ENCODE assay signal across 9 mouse cellular contexts in genomic region chr8:125034669-125035068, GRCm38 (mm10). TPM values are rescaled to one million over a fixed set of nuclear protein-coding genes. Genes with fewer than 3 reads are reported as not detected.
A peak's percentile ranks its signal among the peaks of the same experiment; 100 is the strongest.
DNase-seq lines count a peak whose midpoint lies in the region; ATAC-seq and TF ChIP-seq lines count a peak whose summit lies in the region.
"Had no signal": no experiment of that assay in that cellular context is flagged by ENCODE, and none has a peak within 500 bp of the region (broad histone marks: within the 10 kb centered on the region; RNA-seq: fewer than 3 reads in every experiment).

No protein-coding gene starts in this region.

- no peaks in the 10 kb centered on the region for H3K27me3 ChIP-seq in E14TG2a.4 (ENCODE audit: insufficient read depth, low read length)
- H3K27me3 ChIP-seq: heart, embryonic 15.5 days had no signal

- peak; percentile 79 for ATAC-seq in common myeloid progenitor, adult 5-6 weeks (replicated peaks; ENCODE audit: low read depth, poor library complexity, severe bottlenecking)
- peak; percentile 81 for ATAC-seq in granulocyte monocyte progenitor cell, adult 5-6 weeks (replicated peaks; ENCODE audit: poor library complexity, severe bottlenecking)

- no peak overlapping the region for H3K4me3 ChIP-seq in E14TG2a.4 (replicated peaks; ENCODE audit: low read length)
- H3K4me3 ChIP-seq: heart, embryonic 15.5 days had no signal

- H3K4me1 ChIP-seq in E14TG2a.4 (replicated peaks; ENCODE audit: low read depth, low read length) = peaks cover 53% of the 10 kb centered on the region
- H3K4me1 ChIP-seq: heart, embryonic 15.5 days had no signal

- H3K36me3 ChIP-seq in E14TG2a.4 (ENCODE audit: insufficient read depth, low read length) = peaks cover 37% of the 10 kb centered on the region

- TF ChIP-seq CTCF in E14TG2a.4 (conservative IDR thresholded peaks at IDR 0.05; ENCODE audit: low read length) = peak; percentile 94

- no peaks in the 10 kb centered on the region for H3K9me3 ChIP-seq in E14TG2a.4 (ENCODE audit: low read length)
- H3K9me3 ChIP-seq: heart, embryonic 15.5 days had no signal

- peak; percentile 62 to 69 for DNase-seq in adrenal gland, adult 18-20 months (ENCODE audit: low spot score in 2 of 2)
- peak; percentile 62 for DNase-seq in layer of hippocampus, adult 11-12 months (ENCODE audit: low spot score)
- peak; percentile 52 for DNase-seq in lung, postnatal 25 days (ENCODE audit: low spot score)
- DNase-seq in retina, postnatal 7 days (ENCODE audit: low read depth, low spot score) = peak; percentile 81
- peak; percentile 33 to 60 for DNase-seq in urinary bladder, postnatal 36 days (ENCODE audit: low spot score in 2 of 2)

RNA-seq across cellular contexts. Expression of gene Disc1, which starts 19.3 kb away (rescaled TPM):
- 1 to 10 TPM; 1.3 to 2.3 TPM for total RNA-seq in adrenal gland, adult 18-20 months (2021)
- 1.1 and 2.3 TPM in 2 replicates for total RNA-seq in common myeloid progenitor, adult 5-6 weeks (2017)
- total RNA-seq in granulocyte monocyte progenitor cell, adult 5-6 weeks (2014; fragmentation: Nextera tagmentation) = 5.1 and 6.1 TPM in 2 replicates
- total RNA-seq in granulocyte monocyte progenitor cell, adult 5-6 weeks (2017) = 1.1 and 3.0 TPM in 2 replicates

RNA-seq across cellular contexts. Expression of gene Tsnax, which starts 21.9 kb away (rescaled TPM):
- 10 to 100 TPM; 68.4 to 87.7 TPM for total RNA-seq in adrenal gland, adult 18-20 months (2021)
- 60.4 and 82.8 TPM in 2 replicates for total RNA-seq in common myeloid progenitor, adult 5-6 weeks (2017)
- total RNA-seq in granulocyte monocyte progenitor cell, adult 5-6 weeks (2014; fragmentation: Nextera tagmentation) = 53.0 and 56.1 TPM in 2 replicates
- total RNA-seq in granulocyte monocyte progenitor cell, adult 5-6 weeks (2017) = 72.8 and 77.1 TPM in 2 replicates
